Mouse (Mus musculus) forebrain, embryonic 16.5 days (tissue): ENCODE results near the gene Sowaha. TPM values are rescaled to one million over a fixed set of nuclear protein-coding genes. Genes with fewer than 3 reads are reported as not detected.
"Not testable (repeated sequence)": the region's sequence is repeated elsewhere in the genome, so short reads cannot be mapped to it uniquely, and the experiment has no call there.

Source experiments
- ATAC-seq: fragments of 200-750 bp; cut with Nextera tagmentation; 2 replicates; pipeline ENCODE4 v1.8.0; 2017; ENCODE audit warnings: mild to moderate bottlenecking, moderate library complexity
- H3K27ac ChIP-seq: fragments of 300-500 bp; sonication (generic); 2 replicates; pipeline ENCODE4 v1.5.1; 2014; ENCODE audit warnings: low read length, control low read depth
- H3K27me3 ChIP-seq: fragments of 300-500 bp; sonication (generic); replicated peaks from 2 replicates; pipeline ENCODE4 v1.6.1; 2014; ENCODE audit warnings: low read length; ENCODE audit not compliant: control insufficient read depth, insufficient read depth
- H3K36me3 ChIP-seq: fragments of 300-500 bp; sonication (generic); 2 replicates; pipeline ENCODE4 v1.6.1; 2014; ENCODE audit not compliant: control insufficient read depth, insufficient read depth
- H3K4me1 ChIP-seq: fragments of 300-500 bp; sonication (generic); replicated peaks from 2 replicates; pipeline ENCODE4 v1.6.1; 2014; ENCODE audit warnings: low read length; ENCODE audit not compliant: control insufficient read depth, insufficient read depth
- H3K4me2 ChIP-seq: fragments of 300-500 bp; sonication (generic); 2 replicates; pipeline ENCODE4 v1.6.1; 2014; ENCODE audit warnings: mild to moderate bottlenecking, low read length, control low read depth
- H3K4me3 ChIP-seq: fragments of 300-500 bp; sonication (generic); replicated peaks from 2 replicates; pipeline ENCODE4 v1.5.1; 2014; ENCODE audit warnings: mild to moderate bottlenecking, low read length, control low read depth
- H3K9ac ChIP-seq: fragments of 300-500 bp; sonication (generic); replicated peaks from 2 replicates; pipeline ENCODE4 v1.6.1; 2014; ENCODE audit warnings: low read depth, low read length, control low read depth
- H3K9me3 ChIP-seq: fragments of 300-500 bp; sonication (generic); 2 replicates; pipeline ENCODE4 v1.6.1; 2016; ENCODE audit warnings: low read length; ENCODE audit not compliant: control insufficient read depth
- WGBS: fragments of 180-500 bp; shearing (Covaris S2); extraction: QIAGEN DNeasy Blood & Tissue Kit; methylation state at CpG from one replicate; pipeline ENCODE4 v1.1.7; 2014; 5-methylcytosine and 5-hydroxymethylcytosine counted together
- polyA plus RNA-seq: library from polyadenylated mRNA; unstranded; fragments of >200 nt; fragmentation: Nextera tagmentation; extraction: Ambion mirVana; gene quantifications from 2 replicates; pipeline ENCODE4 v1.2.1, GENCODE M21; 2015

Sowaha gene
- polyA plus RNA-seq, 1 experiment from 2014 or later, result 2.2 TPM

GRCm38 (mm10) chr11:53435504-53435903, 44.6 kb downstream of the Sowaha start:
- Histone ChIP-seq H3K36me3 (no peaks in the 10 kb centered on the region), H3K4me2 (no peak overlapping the region), H3K4me1 (peaks cover 5% of the 10 kb centered on the region), H3K9me3 (no peaks in the 10 kb centered on the region), H3K9ac (no peak overlapping the region), H3K4me3 (no peak overlapping the region), H3K27me3 (no peaks in the 10 kb centered on the region), H3K27ac (no peak overlapping the region)
- WGBS, result 85% methylated on average over 8 of the region's 8 CpGs
- no peak for ATAC-seq

GRCm38 (mm10) chr11:53433057-53433456, 47.0 kb downstream of the Sowaha start:
- Histone ChIP-seq H3K9ac (no peak overlapping the region), H3K4me2 (no peak overlapping the region), H3K27me3 (no peaks in the 10 kb centered on the region), H3K4me3 (no peak overlapping the region), H3K27ac (no peak overlapping the region), H3K36me3 (peaks cover 3% of the 10 kb centered on the region; the same call in 1 of the 2 replicates), H3K9me3 (no peaks in the 10 kb centered on the region), H3K4me1 (peaks cover 15% of the 10 kb centered on the region)
- ATAC-seq, result no peak
- 74% methylated on average over 6 of the region's 6 CpGs for WGBS

GRCm38 (mm10) chr11:53431347-53432056, 48.6 kb downstream of the Sowaha start:
- WGBS, result 12% methylated on average over 9 of the region's 9 CpGs
- Histone ChIP-seq H3K36me3 (peaks cover 6% of the 10 kb centered on the region; the same call in 1 of the 2 replicates), H3K9ac (peak overlapping the region; percentile 52), H3K4me2 (peak overlapping the region; percentile 56), H3K27me3 (no peaks in the 10 kb centered on the region), H3K9me3 (no peaks in the 10 kb centered on the region), H3K27ac (peak overlapping the region; percentile 73), H3K4me1 (peaks cover 15% of the 10 kb centered on the region), H3K4me3 (peak overlapping the region; percentile 85)
- ATAC-seq, result peak; percentile 45; the same call in 1 of the 2 replicates

- H3K4me2 ChIP-seq, result peak within 1 kb of the TSS; percentile 91
- peak; percentile 95 for ATAC-seq
- H3K9me3 ChIP-seq, result no peaks in the 10 kb centered on the region
- H3K4me1 ChIP-seq, result peaks cover 15% of the 10 kb centered on the region
- peak within 1 kb of the TSS; percentile 73 for H3K27ac ChIP-seq
- H3K27me3 ChIP-seq, result no peaks in the 10 kb centered on the region
- H3K9ac ChIP-seq, result peak within 1 kb of the TSS; percentile 88
- H3K36me3 ChIP-seq, result peaks cover 6% of the 10 kb centered on the region; the same call in 1 of the 2 replicates
- under 1% methylated on average over 44 of the region's 44 CpGs for WGBS
- peak within 1 kb of the TSS; percentile 85 for H3K4me3 ChIP-seq
Observed at GRCm38 (mm10) chr11:53430670-53431346, 49.3 kb downstream of the Sowaha start, which contains the start of the genes Uqcrq and Gdf9. Uqcrq (minus strand) TSS chr11:53430831. Gdf9 (plus strand) TSS chr11:53431023.

GRCm38 (mm10) chr11:53430300-53430669, 49.8 kb downstream of the Sowaha start:
- WGBS, result under 1% methylated on average over 34 of the region's 34 CpGs
- peak overlapping the region; percentile 91 for H3K4me2 ChIP-seq
- H3K27me3 ChIP-seq, result no peaks in the 10 kb centered on the region
- peak overlapping the region; percentile 85 for H3K4me3 ChIP-seq
- H3K36me3 ChIP-seq, result peaks cover 6% of the 10 kb centered on the region; the same call in 1 of the 2 replicates
- peak overlapping the region; percentile 88 for H3K9ac ChIP-seq
- peaks cover 15% of the 10 kb centered on the region for H3K4me1 ChIP-seq
- H3K27ac ChIP-seq, result peak overlapping the region; percentile 73
- ATAC-seq, result peak; percentile 60; the same call in 1 of the 2 replicates
- no peaks in the 10 kb centered on the region for H3K9me3 ChIP-seq

- no peaks in the 10 kb centered on the region for H3K9me3 ChIP-seq
- no peak overlapping the region for H3K4me3 ChIP-seq
- no peak overlapping the region for H3K27ac ChIP-seq
- H3K27me3 ChIP-seq, result no peaks in the 10 kb centered on the region
- no peak overlapping the region; the same call in 1 of the 2 replicates for H3K4me2 ChIP-seq
- H3K9ac ChIP-seq, result no peak overlapping the region
- peaks cover 6% of the 10 kb centered on the region; the same call in 1 of the 2 replicates for H3K36me3 ChIP-seq
- H3K4me1 ChIP-seq, result peaks cover 15% of the 10 kb centered on the region
- ATAC-seq, result no peak
Observed at GRCm38 (mm10) chr11:53429182-53429581, 50.9 kb downstream of the Sowaha start.

- no peak for ATAC-seq
Observed at GRCm38 (mm10) chr11:53428716-53429057, 51.4 kb downstream of the Sowaha start.

GRCm38 (mm10) chr11:53427993-53428715, 51.9 kb downstream of the Sowaha start:
- Histone ChIP-seq H3K4me3 (no peak overlapping the region), H3K27ac (no peak overlapping the region), H3K4me1 (peaks cover 15% of the 10 kb centered on the region), H3K4me2 (no peak overlapping the region), H3K27me3 (no peaks in the 10 kb centered on the region), H3K36me3 (peaks cover 6% of the 10 kb centered on the region; the same call in 1 of the 2 replicates), H3K9me3 (no peaks in the 10 kb centered on the region), H3K9ac (no peak overlapping the region)
- 98% methylated on average over 3 of the region's 3 CpGs for whole genome bisulfite sequencing
- ATAC-seq, result no peak

More at GRCm38 (mm10) chr11:53428716-53429057, 51.4 kb downstream of the Sowaha start:
- Histone ChIP-seq H3K36me3 (peaks cover 6% of the 10 kb centered on the region; the same call in 1 of the 2 replicates), H3K4me3 (no peak overlapping the region), H3K9me3 (no peaks in the 10 kb centered on the region), H3K4me1 (peaks cover 15% of the 10 kb centered on the region), H3K9ac (no peak overlapping the region), H3K4me2 (no peak overlapping the region), H3K27me3 (no peaks in the 10 kb centered on the region), H3K27ac (no peak overlapping the region)
- WGBS, result 97% methylated on average over 5 of the region's 5 CpGs

- 94% methylated on average over 3 of the region's 3 CpGs for WGBS
- H3K9me3 ChIP-seq, H3K9ac ChIP-seq, H3K27ac ChIP-seq, H3K4me2 ChIP-seq, ATAC-seq, H3K4me3 ChIP-seq, H3K36me3 ChIP-seq, H3K27me3 ChIP-seq: not testable (repeated sequence)
- peaks cover 15% of the 10 kb centered on the region for H3K4me1 ChIP-seq
Observed at GRCm38 (mm10) chr11:53426914-53427313, 53.2 kb downstream of the Sowaha start.
